Mouse (Mus musculus) ovary, postnatal 14 days (tissue): ENCODE data around the gene Efnb3.

Experiments used
- DNase-seq: peaks from one replicate; pipeline ENCODE4 v3.0.0; 2022; ENCODE audit warnings: low spot score

Gene Efnb3

GRCm38 (mm10) chr11:69510796-69511496, 49.1 kb downstream of the Efnb3 start:
- no peak for DNase-seq
